Mouse (Mus musculus) lung, postnatal 0 days (tissue): ENCODE data around the gene Dusp6.

Experiments
- CTCF ChIP-seq: IDR thresholded peaks from 2 replicates; pipeline ENCODE4 v1.5.1; 2016; ENCODE audit warnings: antibody characterized with exemption, mild to moderate bottlenecking
- EP300 ChIP-seq: IDR thresholded peaks from 2 replicates; pipeline ENCODE4 v1.6.1; 2016; ENCODE audit warnings: antibody characterized with exemption, mild to moderate bottlenecking, control low read depth

DNA sequence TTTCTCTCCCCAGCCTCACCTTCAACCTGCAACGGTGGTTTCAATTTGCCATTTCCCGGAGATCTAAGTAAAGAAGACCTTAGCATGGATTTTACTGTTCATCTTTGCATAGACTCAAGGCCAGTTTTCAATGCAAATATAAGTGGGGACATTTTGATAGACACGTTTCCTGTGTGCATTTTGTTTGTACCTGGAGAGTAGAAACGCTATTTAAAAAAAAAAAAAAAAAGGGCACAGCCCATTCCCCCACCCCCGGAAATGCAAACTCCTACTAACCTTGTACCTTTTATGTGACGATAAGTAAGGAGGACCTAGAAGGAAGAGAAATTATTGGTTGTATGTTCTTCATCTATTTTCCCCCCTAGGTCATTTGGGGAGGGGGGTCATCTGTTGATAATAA, 24.2 kb downstream of the Dusp6 start:
- TF ChIP-seq CTCF (no peak), EP300 (no peak)
